Mouse (Mus musculus) cerebellum, adult 18-20 months (tissue): ENCODE data around the gene Tnfrsf1b.
"Not testable (repeated sequence)": the region's sequence is repeated elsewhere in the genome, so short reads cannot be mapped to it uniquely, and the experiment has no call there.

Source experiments
- DNase-seq, 2 experiments: peaks; one replicate each; pipeline ENCODE4 v3.0.0; 2021

Gene Tnfrsf1b

DNA sequence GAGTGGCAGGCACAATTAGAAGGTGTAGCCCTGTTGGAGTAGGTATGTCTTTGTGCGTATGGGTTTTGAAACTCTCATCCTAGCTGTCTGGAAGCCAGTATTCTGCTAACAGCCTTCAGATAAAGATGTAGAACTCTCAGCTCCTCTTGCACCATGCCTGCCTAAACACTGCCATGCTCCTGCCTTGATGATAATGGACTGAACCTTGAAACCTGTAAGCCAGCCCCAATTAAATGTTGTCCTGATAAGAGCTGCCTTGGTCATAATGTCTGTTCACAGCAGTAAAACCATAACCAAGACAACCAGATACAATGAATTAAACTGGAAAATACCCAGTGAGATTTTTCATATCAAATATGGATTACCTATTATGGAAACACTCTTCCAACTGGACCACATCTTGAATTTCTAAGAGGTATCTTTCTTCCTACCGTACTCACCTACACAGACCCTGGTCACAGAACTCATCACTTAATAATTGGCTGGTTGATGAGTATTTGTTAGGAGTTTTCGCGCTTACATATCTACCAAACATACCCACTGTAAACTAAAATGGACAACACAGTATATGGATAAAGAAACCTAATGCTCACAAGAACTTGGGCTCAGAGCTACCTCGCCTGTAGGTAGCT is 67.6 kb downstream of the Tnfrsf1b start:
- no peak for DNase-seq

DNA sequence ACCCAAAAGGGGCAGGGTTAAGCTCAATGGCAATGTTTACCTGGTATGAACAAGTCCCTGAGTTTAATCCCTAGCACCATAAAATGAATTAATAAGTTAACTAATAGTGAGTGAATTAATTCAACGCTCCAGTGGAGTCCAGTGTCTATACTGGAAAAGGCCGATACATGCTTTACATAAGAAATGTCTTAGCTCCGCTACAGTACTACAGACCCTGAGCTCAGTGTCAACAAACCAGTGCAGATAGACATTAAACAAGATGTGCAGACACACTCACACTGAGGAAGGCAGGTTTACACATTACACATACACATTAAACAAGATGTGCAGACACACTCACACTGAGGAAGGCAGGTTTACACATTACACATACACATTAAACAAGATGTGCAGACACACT is 81.1 kb downstream of the Tnfrsf1b start:
- not testable (repeated sequence) for DNase-seq

DNA sequence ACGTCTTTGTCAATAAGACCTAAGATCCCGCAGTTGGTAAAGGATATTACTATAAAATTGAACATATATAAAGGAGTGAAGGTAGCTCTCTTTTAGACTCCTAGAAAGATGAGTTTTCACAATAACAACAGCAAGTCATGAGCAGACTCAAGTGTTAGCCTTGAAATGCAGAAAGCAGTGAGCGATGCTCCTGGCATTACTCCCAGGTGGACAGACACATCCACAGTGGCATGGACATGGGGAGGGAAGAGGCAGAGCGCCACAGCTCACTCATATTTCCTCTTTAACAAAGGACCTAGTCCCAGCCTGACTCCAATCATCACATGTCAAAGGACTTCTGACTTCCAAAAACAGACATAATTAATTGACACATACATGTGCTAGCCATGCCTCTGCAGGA is 82.6 kb downstream of the Tnfrsf1b start:
- DNase-seq, result no peak
